Mouse (Mus musculus) regulatory T cell (primary cell): Measurements from ENCODE around the gene Glmn.

ENCODE experiments used
- in situ Hi-C: fragments of 300-600 bp; cut with MboI, MseI; formaldehyde crosslinking; loops from one replicate; pipeline ENCODE4 v1.15.1; 2025; ENCODE audit warnings: high pct_unique_total_duplicates

Gene Glmn

GRCm38 (mm10) chr5:107518602-107519001, 79.1 kb downstream of the Glmn start:
- in situ Hi-C loops, result loop anchor here (10.0 kb wide), 1 partner anchor 514 kb away; no protein-coding TSS in a partner anchor

- in situ Hi-C loops, result loop anchor here (10.0 kb wide), 1 partner anchor 511 kb away; no protein-coding TSS in a partner anchor
Measured at GRCm38 (mm10) chr5:107516087-107516486, 81.6 kb downstream of the Glmn start.

GRCm38 (mm10) chr5:107515453-107515852, 82.2 kb downstream of the Glmn start:
- in situ Hi-C loops, result loop anchor here (10.0 kb wide), 1 partner anchor 511 kb away; no protein-coding TSS in a partner anchor

- in situ Hi-C loops, result loop anchor here (10.0 kb wide), 1 partner anchor 509 kb away; no protein-coding TSS in a partner anchor
Measured at GRCm38 (mm10) chr5:107513583-107513982, 84.1 kb downstream of the Glmn start.

- in situ Hi-C loops, result loop anchor here (10.0 kb wide), 1 partner anchor 507 kb away; no protein-coding TSS in a partner anchor
Measured at GRCm38 (mm10) chr5:107511326-107511725, 86.4 kb downstream of the Glmn start.

- in situ Hi-C loops, result loop anchor here (10.0 kb wide), 1 partner anchor 506 kb away; no protein-coding TSS in a partner anchor
Measured at GRCm38 (mm10) chr5:107510503-107510902, 87.2 kb downstream of the Glmn start.

GRCm38 (mm10) chr5:107507321-107507720, 90.4 kb downstream of the Glmn start, which contains the start of gene Gm42669:
Gm42669 (plus strand) TSS chr5:107507621.
- in situ Hi-C loops, result no loop called here

GRCm38 (mm10) chr5:107500741-107501140, 96.9 kb downstream of the Glmn start:
- in situ Hi-C loops, result no loop called here

GRCm38 (mm10) chr5:107499891-107500535, 97.7 kb downstream of the Glmn start:
- in situ Hi-C loops, result no loop called here
